Comparison of ENCODE assay signal across 21 mouse cellular contexts in the genomic region with DNA sequence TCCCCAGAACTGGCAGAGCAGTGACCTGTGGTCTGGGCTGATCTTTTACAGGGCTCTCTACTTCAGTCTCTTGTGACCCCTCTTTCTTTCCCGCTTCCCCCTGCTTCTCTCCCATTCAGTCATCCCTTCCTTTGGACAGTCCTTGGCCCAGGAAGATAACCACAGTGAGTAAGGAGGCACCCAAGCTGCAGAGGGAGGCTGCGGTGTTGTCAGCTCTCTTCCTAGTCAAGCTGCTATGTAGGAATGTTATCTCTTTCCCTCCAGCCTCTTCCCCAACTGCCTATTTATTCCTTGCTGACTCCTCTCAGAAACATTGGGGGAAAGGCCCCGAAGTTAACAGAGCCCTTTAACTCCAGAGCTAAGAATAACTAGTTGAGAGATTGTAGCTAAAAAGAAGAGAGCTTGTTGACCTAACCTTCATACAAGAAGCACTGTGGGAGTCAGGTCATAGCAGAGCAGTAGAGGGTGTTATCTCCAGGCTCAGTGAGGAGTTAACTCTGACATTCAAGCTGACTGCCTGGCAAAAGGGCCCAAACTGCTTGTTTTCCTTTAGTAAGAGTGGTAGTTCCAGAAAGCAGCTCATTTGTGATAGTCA. TPM values are rescaled to one million over a fixed set of nuclear protein-coding genes. Genes with fewer than 3 reads are reported as not detected.
A peak's percentile ranks its signal among the peaks of the same experiment; 100 is the strongest.
DNase-seq lines count a peak whose midpoint lies in the region; ATAC-seq and TF ChIP-seq lines count a peak whose summit lies in the region.
"Had no signal": no experiment of that assay in that cellular context is flagged by ENCODE, and none has a peak within 500 bp of the region (broad histone marks: within the 10 kb centered on the region; RNA-seq: fewer than 3 reads in every experiment).

No protein-coding gene starts in this region.

- peaks cover 3% of the 10 kb centered on the region for H3K4me1 ChIP-seq in heart, adult 2 months (ENCODE audit: control insufficient read depth, insufficient read depth, low read length)
- 0 out of 2 replicates have a peak, but pooled peaks cover 4% of the 10 kb centered on the region for H3K4me1 ChIP-seq in kidney, postnatal 0 days (replicated peaks; ENCODE audit: insufficient read depth, low read length)
- H3K4me1 ChIP-seq in heart, embryonic 15.5 days (replicated peaks): peaks cover 33% of the 10 kb centered on the region
- H3K4me1 ChIP-seq in liver, postnatal 0 days (ENCODE audit: insufficient read depth): peaks cover 10% of the 10 kb centered on the region

- H3K9ac ChIP-seq in heart, adult 2 months (ENCODE audit: low read depth, low read length): no peak overlapping the region
- H3K9ac ChIP-seq in kidney, postnatal 0 days (ENCODE audit: low read depth, low read length): no peak overlapping the region
- H3K9ac ChIP-seq in heart, embryonic 15.5 days: no peak overlapping the region
- no peak overlapping the region for H3K9ac ChIP-seq in liver, postnatal 0 days (replicated peaks)
- H3K9ac ChIP-seq: embryonic facial prominence, embryonic 12.5 days; hindbrain, embryonic 14.5 days; limb, embryonic 13.5 days had no signal

- no peak for ATAC-seq in kidney, postnatal 0 days (replicated peaks; ENCODE audit: low FRiP score, low read depth)
- no peak for ATAC-seq in heart, embryonic 15.5 days (replicated peaks; ENCODE audit: insufficient number of reproducible peaks, insufficient read depth, low FRiP score, low read depth)
- no peak for ATAC-seq in liver, postnatal 0 days
- ATAC-seq in granulocyte monocyte progenitor cell, adult 5-6 weeks (replicated peaks; ENCODE audit: poor library complexity, severe bottlenecking): no peak
- ATAC-seq: intestine, postnatal 0 days had no signal

- 12% methylated on average over 3 of the region's 3 CpGs for WGBS in heart, adult 2 months
- 50% methylated on average over 3 of the region's 3 CpGs for WGBS in kidney, postnatal 0 days
- WGBS in heart, embryonic 15.5 days: 10% methylated on average over 3 of the region's 3 CpGs
- 24% methylated on average over 3 of the region's 3 CpGs for WGBS in liver, postnatal 0 days (ENCODE audit: insufficient replicate concordance)

- H3K27ac ChIP-seq in heart, adult 2 months: peak overlapping the region; percentile 73
- peak overlapping the region; percentile 37; the same call in 1 of the 2 replicates for H3K27ac ChIP-seq in kidney, postnatal 0 days
- H3K27ac ChIP-seq in heart, embryonic 15.5 days: peak overlapping the region; percentile 86
- H3K27ac ChIP-seq in liver, postnatal 0 days (ENCODE audit: low read depth): peak overlapping the region; percentile 62
- H3K27ac ChIP-seq: embryonic facial prominence, embryonic 12.5 days; hindbrain, embryonic 14.5 days; layer of hippocampus, adult 2 months; limb, embryonic 13.5 days had no signal

- DNase-seq in heart, adult 2 months: no peak
- DNase-seq in heart, adult 11 months: no peak
- peak; percentile 54 for DNase-seq in kidney, postnatal 0 days (ENCODE audit: low spot score)
- DNase-seq in kidney, postnatal 25 days: no peak
- DNase-seq in liver, postnatal 0 days: no peak
- no peak for DNase-seq in layer of hippocampus, adult 9-11 months
- DNase-seq: adrenal gland, postnatal 25 days; cerebellum, postnatal 25 days; gastrocnemius, postnatal 36 days; lung, postnatal 14 days; midbrain, embryonic 14.5 days; right cerebral cortex, adult 18-20 months; thymus, postnatal 25 days had no signal

- H3K4me3 ChIP-seq in heart, adult 2 months: no peak overlapping the region
- no peak overlapping the region for H3K4me3 ChIP-seq in kidney, postnatal 0 days (replicated peaks; ENCODE audit: low read depth, low read length)
- no peak overlapping the region for H3K4me3 ChIP-seq in heart, embryonic 15.5 days
- H3K4me3 ChIP-seq in liver, postnatal 0 days (ENCODE audit: low read depth, low read length): no peak overlapping the region
- H3K4me3 ChIP-seq: embryonic facial prominence, embryonic 12.5 days; layer of hippocampus, adult 2 months; limb, embryonic 13.5 days had no signal

- no peaks in the 10 kb centered on the region for H3K79me2 ChIP-seq in heart, adult 2 months (replicated peaks; ENCODE audit: control insufficient read depth, insufficient read depth, low read length)

- no peaks in the 10 kb centered on the region for H3K9me3 ChIP-seq in kidney, postnatal 0 days (replicated peaks; ENCODE audit: low read length)
- no peaks in the 10 kb centered on the region for H3K9me3 ChIP-seq in heart, embryonic 15.5 days (replicated peaks)
- H3K9me3 ChIP-seq in liver, postnatal 0 days (ENCODE audit: low read length): no peaks in the 10 kb centered on the region
- H3K9me3 ChIP-seq: embryonic facial prominence, embryonic 12.5 days; limb, embryonic 13.5 days had no signal

- intact Hi-C loops in heart, adult 2 months (cut with DNase I): loop anchor here (5.0 kb wide), 1 partner anchor 45 kb away; no protein-coding TSS in a partner anchor

- H3K4me2 ChIP-seq in kidney, postnatal 0 days (ENCODE audit: low read length): no peak overlapping the region
- H3K4me2 ChIP-seq in heart, embryonic 15.5 days: peak overlapping the region; percentile 28
- H3K4me2 ChIP-seq in liver, postnatal 0 days (ENCODE audit: low read depth, low read length): no peak overlapping the region
- H3K4me2 ChIP-seq: embryonic facial prominence, embryonic 12.5 days; hindbrain, embryonic 14.5 days; limb, embryonic 13.5 days had no signal

- no peak for TF ChIP-seq POLR2A in heart, adult 2 months (IDR thresholded peaks at IDR 0.05; ENCODE audit: insufficient read depth, low read depth, low read length)

- no peak for TF ChIP-seq CTCF in heart, adult 2 months (IDR thresholded peaks at IDR 0.05)
- TF ChIP-seq CTCF in kidney, postnatal 0 days (IDR thresholded peaks at IDR 0.05; ENCODE audit: low read depth): no peak
- TF ChIP-seq CTCF in liver, postnatal 0 days (IDR thresholded peaks at IDR 0.05; ENCODE audit: low read depth): no peak

- no peaks in the 10 kb centered on the region for H3K36me3 ChIP-seq in heart, adult 2 months (ENCODE audit: control insufficient read depth, insufficient read depth, low read length)
- no peaks in the 10 kb centered on the region for H3K36me3 ChIP-seq in kidney, postnatal 0 days (ENCODE audit: insufficient read depth, low read length)
- no peaks in the 10 kb centered on the region for H3K36me3 ChIP-seq in heart, embryonic 15.5 days
- no peaks in the 10 kb centered on the region for H3K36me3 ChIP-seq in liver, postnatal 0 days (replicated peaks; ENCODE audit: insufficient read depth, low read length)
- H3K36me3 ChIP-seq: embryonic facial prominence, embryonic 12.5 days; limb, embryonic 13.5 days had no signal

- no peak for TF ChIP-seq EP300 in heart, adult 2 months (IDR thresholded peaks at IDR 0.05; ENCODE audit: insufficient read depth, low read depth, low read length)
- no peak for TF ChIP-seq EP300 in liver, postnatal 0 days (IDR thresholded peaks at IDR 0.05; ENCODE audit: low read depth)

- H3K27me3 ChIP-seq in heart, adult 2 months (ENCODE audit: control insufficient read depth, insufficient read depth, low read length): no peaks in the 10 kb centered on the region
- H3K27me3 ChIP-seq in kidney, postnatal 0 days (ENCODE audit: insufficient read depth, low read length): no peaks in the 10 kb centered on the region
- H3K27me3 ChIP-seq in heart, embryonic 15.5 days: no peaks in the 10 kb centered on the region
- no peaks in the 10 kb centered on the region for H3K27me3 ChIP-seq in liver, postnatal 0 days (ENCODE audit: insufficient read depth, low read length)
- H3K27me3 ChIP-seq: CH12.LX had no signal

RNA-seq across cellular contexts. Expression of gene Syk, which starts 5.5 kb away (rescaled TPM):
- total RNA-seq in heart, adult 2 months (2021): 10 to 100 TPM; 16.0 to 17.6 TPM
- 14.0 and 19.7 TPM in 2 replicates for polyA plus RNA-seq in heart, adult 2 months (2012; rRNA removed)
- 3.3 and 3.8 TPM in 2 replicates for polyA plus RNA-seq in kidney, postnatal 0 days (2015; fragmentation: Nextera tagmentation; extraction: Ambion mirVana)
- 6.8 and 8.7 TPM in 2 replicates for polyA plus RNA-seq in heart, embryonic 15.5 days (2015; fragmentation: Nextera tagmentation; extraction: Ambion mirVana)
- polyA plus RNA-seq in liver, postnatal 0 days (2015; fragmentation: Nextera tagmentation; extraction: Ambion mirVana): 6.0 and 6.8 TPM in 2 replicates
- 60.0 and 80.7 TPM in 2 replicates for total RNA-seq in granulocyte monocyte progenitor cell, adult 5-6 weeks (2014; fragmentation: Nextera tagmentation)
- total RNA-seq in granulocyte monocyte progenitor cell, adult 5-6 weeks (2017): 64.1 and 70.9 TPM in 2 replicates

RNA-seq across cellular contexts. Expression of gene Diras2, which starts 46.3 kb away (rescaled TPM):
- total RNA-seq in heart, adult 2 months (2021): under 1 TPM; 0.18 to 0.32 TPM
- 0.61 and 0.78 TPM in 2 replicates for polyA plus RNA-seq in heart, adult 2 months (2012; rRNA removed)
- polyA plus RNA-seq in kidney, postnatal 0 days (2015; fragmentation: Nextera tagmentation; extraction: Ambion mirVana): 0.04 and 0.08 TPM in 2 replicates
- 0.33 and 1.1 TPM in 2 replicates for polyA plus RNA-seq in heart, embryonic 15.5 days (2015; fragmentation: Nextera tagmentation; extraction: Ambion mirVana)
- polyA plus RNA-seq in liver, postnatal 0 days (2015; fragmentation: Nextera tagmentation; extraction: Ambion mirVana): 0.12 and 0.19 TPM in 2 replicates
- total RNA-seq in granulocyte monocyte progenitor cell, adult 5-6 weeks (2014; fragmentation: Nextera tagmentation): 1.4 and 3.8 TPM in 2 replicates
- total RNA-seq in granulocyte monocyte progenitor cell, adult 5-6 weeks (2017): 2.7 and 4.5 TPM in 2 replicates
